Mouse (Mus musculus) lung, embryonic 14.5 days (tissue): ENCODE results near the gene Srsf10. TPM values are rescaled to one million over a fixed set of nuclear protein-coding genes. Genes with fewer than 3 reads are reported as not detected.

Experiments
- ATAC-seq: fragments of 200-750 bp; cut with Nextera tagmentation; 2 replicates; pipeline ENCODE4 v1.8.0; 2017; ENCODE audit warnings: mild to moderate bottlenecking, moderate TSS enrichment, moderate library complexity; ENCODE audit not compliant: insufficient read depth
- DNase-seq: peaks from one replicate; pipeline ENCODE4 v3.0.0-alpha.2; 2015
- H3K27ac ChIP-seq: fragments of 300-500 bp; sonication (generic); 2 replicates; pipeline ENCODE4 v1.5.1; 2014; ENCODE audit warnings: low read depth, mild to moderate bottlenecking, moderate library complexity
- H3K27me3 ChIP-seq: fragments of 300-500 bp; sonication (generic); 2 replicates; pipeline ENCODE4 v1.6.1; 2014; ENCODE audit warnings: low read length, control low read depth; ENCODE audit not compliant: insufficient read depth
- H3K36me3 ChIP-seq: fragments of 300-500 bp; sonication (generic); 2 replicates; pipeline ENCODE4 v1.6.1; 2014; ENCODE audit warnings: control low read depth; ENCODE audit not compliant: insufficient read depth
- H3K4me1 ChIP-seq: fragments of 300-500 bp; sonication (generic); 2 replicates; pipeline ENCODE4 v1.6.1; 2014; ENCODE audit warnings: antibody characterized with exemption, control low read depth; ENCODE audit not compliant: insufficient read depth
- H3K4me2 ChIP-seq: fragments of 300-500 bp; sonication (generic); 2 replicates; pipeline ENCODE4 v1.6.1; 2014; ENCODE audit warnings: mild to moderate bottlenecking
- H3K4me3 ChIP-seq: fragments of 300-500 bp; sonication (generic); 2 replicates; pipeline ENCODE4 v1.5.1; 2014; ENCODE audit warnings: low read depth, low read length
- H3K9ac ChIP-seq: fragments of 300-500 bp; sonication (generic); 2 replicates; pipeline ENCODE4 v1.6.1; 2014
- H3K9me3 ChIP-seq: fragments of 300-500 bp; sonication (generic); 2 replicates; pipeline ENCODE4 v1.6.1; 2016; ENCODE audit warnings: low read depth, low read length, control low read depth
- CTCF ChIP-seq: IDR thresholded peaks from 2 replicates; pipeline ENCODE4 v1.5.1; 2016; ENCODE audit warnings: antibody characterized with exemption, low read depth
- WGBS: fragments of 180-500 bp; shearing (Covaris S2); extraction: QIAGEN DNeasy Blood & Tissue Kit; methylation state at CpG from one replicate; pipeline ENCODE4 v1.1.7; 2014; 5-methylcytosine and 5-hydroxymethylcytosine counted together
- polyA plus RNA-seq: library from polyadenylated mRNA; unstranded; fragments of >200 nt; fragmentation: Nextera tagmentation; extraction: Ambion mirVana; gene quantifications from 2 replicates; pipeline ENCODE4 v1.2.1, GENCODE M21; 2014

The Srsf10 gene
- polyA plus RNA-seq, 1 experiment from 2014 or later: 322 TPM

DNA sequence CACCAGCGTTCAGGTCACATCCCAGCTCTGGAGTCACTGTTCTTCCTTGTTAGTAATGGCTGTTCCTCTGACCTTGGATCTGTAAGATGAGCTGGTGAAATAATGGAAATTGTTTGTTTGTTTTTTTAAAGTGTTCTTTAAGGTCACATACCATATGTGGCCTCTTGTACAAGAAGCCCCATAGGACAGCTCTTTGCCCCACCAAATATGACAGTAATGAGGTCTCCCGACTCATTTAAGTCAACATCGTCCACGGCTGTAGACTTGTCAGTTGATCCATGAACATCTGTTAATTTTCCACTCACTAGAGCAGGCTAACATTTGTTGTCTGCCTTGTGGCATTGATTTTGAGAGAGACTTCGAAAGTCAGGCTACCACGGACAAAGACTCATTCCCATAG lies 23.5 kb downstream of the Srsf10 start:
- no peaks in the 10 kb centered on the region for H3K9me3 ChIP-seq
- TF ChIP-seq CTCF: no peak
- no peak overlapping the region for H3K4me2 ChIP-seq
- no peaks in the 10 kb centered on the region for H3K27me3 ChIP-seq
- DNase-seq: no peak
- ATAC-seq: no peak
- H3K4me3 ChIP-seq: no peak overlapping the region
- H3K36me3 ChIP-seq: no peaks in the 10 kb centered on the region
- no peak overlapping the region for H3K9ac ChIP-seq
- peaks cover 10% of the 10 kb centered on the region for H3K4me1 ChIP-seq
- WGBS: 63% methylated on average over 6 of the region's 6 CpGs
- no peak overlapping the region for H3K27ac ChIP-seq

DNA sequence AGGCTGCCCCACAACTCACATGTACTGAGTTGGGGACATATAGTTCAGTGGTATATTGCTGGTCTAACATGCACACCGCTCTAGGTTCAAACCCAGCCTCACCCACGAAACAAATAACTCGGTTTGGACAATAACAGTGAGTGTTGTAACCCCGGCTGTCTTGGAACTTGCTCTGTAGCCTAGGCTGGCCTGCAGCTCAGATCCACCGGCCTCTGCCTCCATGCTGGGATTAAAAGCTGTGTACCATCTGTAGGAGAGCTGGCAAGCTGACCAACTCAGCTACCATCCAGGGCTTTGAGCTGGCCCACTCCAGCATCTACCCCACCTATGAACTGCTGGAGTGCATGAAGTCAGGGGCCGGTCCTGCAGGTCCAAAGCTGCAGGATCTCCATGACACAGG lies 24.5 kb downstream of the Srsf10 start:
- DNase-seq (no peak), ATAC-seq (no peak)
- Histone ChIP-seq H3K4me1 (peaks cover 7% of the 10 kb centered on the region; the same call in 1 of the 2 replicates), H3K9me3 (no peaks in the 10 kb centered on the region), H3K4me3 (no peak overlapping the region), H3K27ac (no peak overlapping the region), H3K4me2 (no peak overlapping the region), H3K9ac (no peak overlapping the region), H3K36me3 (no peaks in the 10 kb centered on the region), H3K27me3 (no peaks in the 10 kb centered on the region)
- 92% methylated on average over 6 of the region's 6 CpGs for WGBS
- no peak for TF ChIP-seq CTCF

DNA sequence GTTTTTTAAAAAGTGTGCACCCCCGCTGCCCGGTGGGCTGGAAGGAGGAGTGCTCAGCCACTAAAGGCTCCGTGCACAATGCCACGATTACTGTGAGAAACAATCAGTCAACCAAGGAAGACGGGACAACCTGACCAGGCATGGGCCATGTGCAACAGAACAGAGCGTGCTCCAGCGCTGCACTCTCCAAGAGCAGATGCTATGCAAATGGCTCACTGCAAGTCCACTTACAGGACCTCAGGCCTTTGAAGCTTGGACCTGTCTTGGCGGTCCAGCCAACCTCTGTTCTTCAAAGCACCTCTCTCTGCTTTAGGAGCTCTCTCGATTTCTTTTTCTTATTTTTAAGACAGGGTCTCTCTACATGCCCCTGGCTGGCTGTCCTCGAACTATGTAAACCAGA lies 25.0 kb downstream of the Srsf10 start:
- Histone ChIP-seq H3K9ac (no peak overlapping the region), H3K4me2 (no peak overlapping the region), H3K4me1 (peaks cover 7% of the 10 kb centered on the region; the same call in 1 of the 2 replicates), H3K27me3 (no peaks in the 10 kb centered on the region), H3K4me3 (no peak overlapping the region), H3K36me3 (no peaks in the 10 kb centered on the region), H3K27ac (no peak overlapping the region), H3K9me3 (no peaks in the 10 kb centered on the region)
- no peak for TF ChIP-seq CTCF
- WGBS: 85% methylated on average over 10 of the region's 10 CpGs
- ATAC-seq (no peak), DNase-seq (no peak)

GRCm38 (mm10) chr4:135882023-135882422 lies 26.5 kb downstream of the Srsf10 start:
- no peak for TF ChIP-seq CTCF
- Histone ChIP-seq H3K27ac (no peak overlapping the region), H3K4me1 (0 out of 2 replicates have a peak, but pooled peaks cover 3% of the 10 kb centered on the region), H3K4me2 (no peak overlapping the region), H3K27me3 (no peaks in the 10 kb centered on the region), H3K36me3 (no peaks in the 10 kb centered on the region), H3K9ac (no peak overlapping the region), H3K4me3 (no peak overlapping the region), H3K9me3 (no peaks in the 10 kb centered on the region)
- ATAC-seq (no peak), DNase-seq (no peak)
- WGBS: 60% methylated on average over 6 of the region's 6 CpGs

GRCm38 (mm10) chr4:135883401-135883851 lies 27.9 kb downstream of the Srsf10 start:
- Histone ChIP-seq H3K4me2 (no peak overlapping the region), H3K9me3 (no peaks in the 10 kb centered on the region), H3K27ac (no peak overlapping the region), H3K4me3 (no peak overlapping the region), H3K4me1 (0 out of 2 replicates have a peak, but pooled peaks cover 3% of the 10 kb centered on the region), H3K36me3 (no peaks in the 10 kb centered on the region), H3K27me3 (no peaks in the 10 kb centered on the region), H3K9ac (0 out of 2 replicates have a peak overlapping the region, but pooled peaks have one; percentile 14)
- ATAC-seq: 0 out of 2 replicates have a peak, but pooled peaks have one; percentile 39
- 18% methylated on average over 10 of the region's 10 CpGs for WGBS
- no peak for TF ChIP-seq CTCF
- DNase-seq: no peak

DNA sequence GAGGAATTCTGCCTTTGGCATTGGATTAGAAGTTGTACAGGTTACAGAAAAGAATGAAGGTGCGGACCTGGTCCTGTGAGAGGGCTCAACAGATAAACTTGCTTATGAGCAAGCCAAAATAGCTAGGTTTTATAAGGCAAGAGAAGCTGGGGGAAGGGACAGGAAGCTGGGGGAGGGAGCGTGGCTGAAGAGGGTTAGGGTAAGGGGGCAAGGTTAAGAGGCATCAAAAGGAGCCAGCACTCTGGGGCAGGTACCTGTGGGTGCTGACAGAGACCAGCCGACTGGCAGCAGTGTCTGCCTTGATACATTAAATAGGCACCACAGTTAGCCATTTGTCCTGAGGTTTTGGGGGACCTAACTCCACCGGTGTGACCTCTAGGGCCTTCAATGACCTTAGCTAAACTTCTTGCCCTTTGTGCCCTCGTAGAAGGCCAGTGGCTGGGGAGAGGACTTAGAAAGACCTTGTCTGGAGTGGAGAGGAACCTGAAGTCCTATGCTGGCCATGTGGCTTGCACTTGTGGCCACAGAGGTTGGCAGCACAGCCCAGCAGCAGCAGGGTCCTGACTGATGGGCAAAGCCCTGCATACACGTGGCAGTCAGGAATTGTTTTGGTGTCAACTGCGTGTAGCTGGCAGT lies 28.5 kb downstream of the Srsf10 start:
- ATAC-seq (no peak), DNase-seq (no peak)
- Histone ChIP-seq H3K4me2 (no peak overlapping the region), H3K4me3 (no peak overlapping the region), H3K4me1 (0 out of 2 replicates have a peak, but pooled peaks cover 3% of the 10 kb centered on the region), H3K9me3 (no peaks in the 10 kb centered on the region), H3K9ac (no peak overlapping the region), H3K27me3 (no peaks in the 10 kb centered on the region), H3K36me3 (no peaks in the 10 kb centered on the region), H3K27ac (no peak overlapping the region)
- 48% methylated on average over 7 of the region's 7 CpGs for WGBS
- no peak for TF ChIP-seq CTCF

DNA sequence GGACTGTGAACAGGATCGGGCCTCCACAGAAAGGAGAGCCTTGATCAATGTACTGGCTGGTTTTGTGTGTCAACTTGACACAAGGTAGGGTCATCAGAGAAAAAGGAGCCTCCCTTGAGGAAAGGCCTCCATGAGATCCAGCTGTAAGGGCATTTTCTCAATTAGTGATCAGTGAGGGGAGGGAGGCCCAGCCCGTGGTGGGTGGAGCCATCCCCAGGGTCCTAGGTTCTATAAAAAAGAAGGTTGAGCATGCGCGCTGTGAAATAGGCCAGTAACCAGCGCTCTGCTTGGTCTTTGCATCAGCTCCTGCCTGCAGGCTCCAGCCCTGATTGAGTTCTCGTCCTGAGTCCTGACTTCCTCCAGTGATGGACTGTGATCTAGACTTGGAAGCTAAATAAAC lies 29.0 kb downstream of the Srsf10 start:
- TF ChIP-seq CTCF: no peak
- no peaks in the 10 kb centered on the region for H3K9me3 ChIP-seq
- H3K4me2 ChIP-seq: no peak overlapping the region
- H3K27me3 ChIP-seq: no peaks in the 10 kb centered on the region
- H3K9ac ChIP-seq: no peak overlapping the region
- H3K4me3 ChIP-seq: no peak overlapping the region
- no peak overlapping the region for H3K27ac ChIP-seq
- WGBS: 61% methylated on average over 6 of the region's 6 CpGs
- DNase-seq: no peak
- H3K36me3 ChIP-seq: no peaks in the 10 kb centered on the region
- no peak for ATAC-seq
- H3K4me1 ChIP-seq: 0 out of 2 replicates have a peak, but pooled peaks cover 3% of the 10 kb centered on the region
